Mouse (Mus musculus): ENCODE data around the gene Afmid.
"Not testable (repeated sequence)": the region's sequence is repeated elsewhere in the genome, so short reads cannot be mapped to it uniquely, and the experiment has no call there.

The Afmid gene

GRCm38 (mm10) chr11:117794035-117794551, 31.6 kb upstream of the Afmid start:
- in situ Hi-C loops (cut with MseI, MboI): no loop called here

GRCm38 (mm10) chr11:117796954-117797353, 28.8 kb upstream of the Afmid start:
- in situ Hi-C loops (cut with MseI, MboI): no loop called here

- in situ Hi-C loops (cut with MseI, MboI): no loop called here
These were observed 28.1 kb upstream of the Afmid start, which contains the start of gene 6030468B19Rik for GRCm38 (mm10) chr11:117797511-117798159. 6030468B19Rik (plus strand) TSS chr11:117797660.

- in situ Hi-C loops (cut with MseI, MboI): no loop called here
These were observed 27.6 kb upstream of the Afmid start for GRCm38 (mm10) chr11:117798160-117798541.

- in situ Hi-C loops (cut with MseI, MboI): no loop called here
These were observed 26.6 kb upstream of the Afmid start for GRCm38 (mm10) chr11:117799174-117799573.

GRCm38 (mm10) chr11:117800038-117800437, 25.7 kb upstream of the Afmid start:
- in situ Hi-C loops (cut with MseI, MboI): no loop called here

GRCm38 (mm10) chr11:117801650-117802049, 24.1 kb upstream of the Afmid start:
- in situ Hi-C loops (cut with MseI, MboI): no loop called here

- in situ Hi-C loops (cut with MseI, MboI): no loop called here
These were observed 22.5 kb upstream of the Afmid start for GRCm38 (mm10) chr11:117803166-117803688.

- in situ Hi-C loops (cut with MseI, MboI): no loop called here
These were observed 18.9 kb upstream of the Afmid start for GRCm38 (mm10) chr11:117806781-117807180.

- in situ Hi-C loops (cut with MseI, MboI): no loop called here
These were observed 16.1 kb upstream of the Afmid start, which contains the start of the genes Gm20708 and Syngr2 for GRCm38 (mm10) chr11:117809407-117810311. Gm20708 (plus strand) TSS chr11:117809668. Syngr2 (plus strand) TSS chr11:117809668.

GRCm38 (mm10) chr11:117810401-117811046, 15.2 kb upstream of the Afmid start:
- in situ Hi-C loops (cut with MseI, MboI): no loop called here

- in situ Hi-C loops (cut with MseI, MboI): no loop called here
These were observed 11.9 kb upstream of the Afmid start for GRCm38 (mm10) chr11:117813867-117814266.

- in situ Hi-C loops (cut with MseI, MboI): no loop called here
These were observed 10.9 kb upstream of the Afmid start for GRCm38 (mm10) chr11:117814704-117815366.

- in situ Hi-C loops (cut with MseI, MboI): not testable (repeated sequence)
These were observed 9.9 kb upstream of the Afmid start for GRCm38 (mm10) chr11:117815850-117816249.

GRCm38 (mm10) chr11:117816389-117816996, 9.2 kb upstream of the Afmid start:
- in situ Hi-C loops (cut with MseI, MboI): no loop called here

- in situ Hi-C loops (cut with MseI, MboI): no loop called here
These were observed 6.6 kb upstream of the Afmid start for GRCm38 (mm10) chr11:117819095-117819494.

GRCm38 (mm10) chr11:117820173-117820572, 5.6 kb upstream of the Afmid start:
- in situ Hi-C loops (cut with MseI, MboI): no loop called here

- in situ Hi-C loops (cut with MseI, MboI): no loop called here
These were observed 3.9 kb upstream of the Afmid start for GRCm38 (mm10) chr11:117821868-117822267.

- in situ Hi-C loops (cut with MseI, MboI): no loop called here
These were observed 2.9 kb upstream of the Afmid start for GRCm38 (mm10) chr11:117822728-117823241.

GRCm38 (mm10) chr11:117823411-117823810, 2.3 kb upstream of the Afmid start:
- in situ Hi-C loops (cut with MseI, MboI): no loop called here

All from mouse trophoblast stem cell (cell line).